Mouse (Mus musculus): Measurements from ENCODE around the gene Fam126a.

DNA sequence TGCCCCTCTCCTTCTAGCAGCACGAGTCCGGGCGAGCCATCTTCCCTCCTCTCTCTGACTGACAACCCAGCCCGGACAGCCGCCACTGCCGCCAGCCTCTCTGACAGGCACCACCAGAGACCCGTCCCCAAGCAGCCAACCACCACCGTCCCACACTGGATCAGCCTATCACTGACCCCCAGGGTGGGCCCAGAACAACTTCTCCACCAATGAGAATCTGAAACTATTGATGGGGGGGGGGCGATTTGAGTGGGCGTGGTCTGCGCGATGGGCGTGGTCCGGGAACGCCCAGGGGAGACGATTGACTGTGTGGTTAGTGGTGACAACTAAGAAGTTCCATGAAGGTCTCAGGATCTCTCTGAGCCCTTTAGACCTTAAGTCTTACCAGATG, at the start of gene Fam126a:
- no peak; the same call in 1 of the 2 replicates for TF ChIP-seq CTCF (IDR thresholded peaks at IDR 0.05)
- no peak for TF ChIP-seq EP300 (IDR thresholded peaks at IDR 0.05)

All from lung, postnatal 0 days (tissue).